Mouse (Mus musculus) liver, embryonic 11.5 days (tissue): ENCODE data around the gene Pdk2. TPM values are rescaled to one million over a fixed set of nuclear protein-coding genes. Genes with fewer than 3 reads are reported as not detected.

Experiments used
- ATAC-seq: fragments of 200-750 bp; cut with Nextera tagmentation; replicated peaks from 2 replicates; pipeline ENCODE4 v1.8.0; 2017; ENCODE audit warnings: moderate number of reproducible peaks, mild to moderate bottlenecking, moderate TSS enrichment, moderate library complexity; ENCODE audit not compliant: low FRiP score
- DNase-seq: peaks from one replicate; pipeline ENCODE4 v3.0.0-alpha.2; 2017; ENCODE audit warnings: low spot score
- H3K27ac ChIP-seq: fragments of 300-500 bp; sonication (generic); 2 replicates; pipeline ENCODE4 v1.5.1; 2014; ENCODE audit warnings: mild to moderate bottlenecking, low read depth, low read length, control low read depth
- H3K27me3 ChIP-seq: fragments of 300-500 bp; sonication (generic); replicated peaks from 2 replicates; pipeline ENCODE4 v1.6.1; 2014; ENCODE audit warnings: low read length, mixed read lengths; ENCODE audit not compliant: control insufficient read depth, insufficient read depth
- H3K36me3 ChIP-seq: fragments of 300-500 bp; sonication (generic); 2 replicates; pipeline ENCODE4 v1.6.1; 2014; ENCODE audit warnings: mild to moderate bottlenecking, low read length, moderate library complexity, mixed read lengths; ENCODE audit not compliant: control insufficient read depth, insufficient read depth
- H3K4me1 ChIP-seq: fragments of 300-500 bp; sonication (generic); replicated peaks from 2 replicates; pipeline ENCODE4 v1.6.1; 2014; ENCODE audit warnings: low read length, mixed read lengths; ENCODE audit not compliant: control insufficient read depth, insufficient read depth
- H3K4me2 ChIP-seq: fragments of 300-500 bp; sonication (generic); 2 replicates; pipeline ENCODE4 v1.6.1; 2014; ENCODE audit warnings: mild to moderate bottlenecking, control low read depth, moderate library complexity
- H3K4me3 ChIP-seq: fragments of 300-500 bp; sonication (generic); 2 replicates; pipeline ENCODE4 v1.5.1; 2014; ENCODE audit warnings: low read depth, low read length, control low read depth
- H3K9ac ChIP-seq: fragments of 300-500 bp; sonication (generic); 2 replicates; pipeline ENCODE4 v1.6.1; 2014; ENCODE audit warnings: low read depth, low read length, control low read depth
- H3K9me3 ChIP-seq: fragments of 300-500 bp; sonication (generic); 2 replicates; pipeline ENCODE4 v1.6.1; 2016; ENCODE audit warnings: low read length, inconsistent platforms, mixed read lengths; ENCODE audit not compliant: control insufficient read depth
- WGBS: fragments of 180-500 bp; shearing (Covaris S2); extraction: QIAGEN DNeasy Blood & Tissue Kit; methylation state at CpG from one replicate; pipeline ENCODE4 v1.1.7; 2014; 5-methylcytosine and 5-hydroxymethylcytosine counted together
- polyA plus RNA-seq: library from polyadenylated mRNA; unstranded; fragments of >200 nt; fragmentation: Nextera tagmentation; extraction: Ambion mirVana; gene quantifications from 2 replicates; pipeline ENCODE4 v1.2.1, GENCODE M21; 2014

The Pdk2 gene
- polyA plus RNA-seq, 1 experiment from 2014 or later: 15.2 TPM

- no peak for ATAC-seq
- H3K36me3 ChIP-seq: peaks cover 45% of the 10 kb centered on the region
- DNase-seq: no peak
- 73% methylated on average over 6 of the region's 6 CpGs for WGBS
- no peak overlapping the region for H3K4me3 ChIP-seq
- no peak overlapping the region for H3K4me2 ChIP-seq
- H3K4me1 ChIP-seq: peaks cover 79% of the 10 kb centered on the region
- no peak overlapping the region for H3K9ac ChIP-seq
- no peaks in the 10 kb centered on the region for H3K9me3 ChIP-seq
- H3K27ac ChIP-seq: peak overlapping the region; percentile 73; the same call in 1 of the 2 replicates
- no peaks in the 10 kb centered on the region for H3K27me3 ChIP-seq
Observed at GRCm38 (mm10) chr11:95004937-95005198, 36.3 kb downstream of the Pdk2 start.

GRCm38 (mm10) chr11:95004136-95004936 is 36.8 kb downstream of the Pdk2 start:
- ATAC-seq (no peak), DNase-seq (no peak)
- no peaks in the 10 kb centered on the region for H3K9me3 ChIP-seq
- WGBS: 75% methylated on average over 12 of the region's 12 CpGs
- peaks cover 48% of the 10 kb centered on the region for H3K36me3 ChIP-seq
- no peaks in the 10 kb centered on the region for H3K27me3 ChIP-seq
- H3K9ac ChIP-seq: no peak overlapping the region
- H3K4me1 ChIP-seq: peaks cover 83% of the 10 kb centered on the region
- peak overlapping the region; percentile 73 for H3K27ac ChIP-seq
- H3K4me2 ChIP-seq: 0 out of 2 replicates have a peak overlapping the region, but pooled peaks have one; percentile 3
- H3K4me3 ChIP-seq: no peak overlapping the region

GRCm38 (mm10) chr11:95002705-95003104 is 38.4 kb downstream of the Pdk2 start:
- Histone ChIP-seq H3K27ac (no peak overlapping the region), H3K9ac (peak overlapping the region; percentile 23; the same call in 1 of the 2 replicates)

GRCm38 (mm10) chr11:95001584-95002347 is 39.4 kb downstream of the Pdk2 start:
- 87% methylated on average over 21 of the region's 21 CpGs for WGBS
- H3K9ac ChIP-seq: no peak overlapping the region

More at GRCm38 (mm10) chr11:95002705-95003104, 38.4 kb downstream of the Pdk2 start:
- Histone ChIP-seq H3K4me1 (peaks cover 88% of the 10 kb centered on the region), H3K27me3 (no peaks in the 10 kb centered on the region), H3K36me3 (peaks cover 62% of the 10 kb centered on the region), H3K4me2 (no peak overlapping the region), H3K4me3 (no peak overlapping the region), H3K9me3 (no peaks in the 10 kb centered on the region)
- no peak for DNase-seq
- 91% methylated on average over 8 of the region's 8 CpGs for WGBS
- ATAC-seq: no peak

GRCm38 (mm10) chr11:95001058-95001457 is 40.1 kb downstream of the Pdk2 start:
- H3K4me1 ChIP-seq: peaks cover 87% of the 10 kb centered on the region
- DNase-seq (peak; percentile 59), ATAC-seq (no peak)
- H3K27ac ChIP-seq: peak overlapping the region; percentile 75
- H3K9ac ChIP-seq: peak overlapping the region; percentile 41; the same call in 1 of the 2 replicates
- H3K36me3 ChIP-seq: peaks cover 69% of the 10 kb centered on the region
- no peaks in the 10 kb centered on the region for H3K9me3 ChIP-seq
- H3K27me3 ChIP-seq: no peaks in the 10 kb centered on the region
- peak overlapping the region; percentile 95 for H3K4me2 ChIP-seq
- H3K4me3 ChIP-seq: peak overlapping the region; percentile 20
- WGBS: 4% methylated on average over 8 of the region's 8 CpGs

More at GRCm38 (mm10) chr11:95001584-95002347, 39.4 kb downstream of the Pdk2 start:
- peaks cover 67% of the 10 kb centered on the region for H3K36me3 ChIP-seq
- ATAC-seq: no peak
- H3K4me3 ChIP-seq: no peak overlapping the region
- H3K27me3 ChIP-seq: no peaks in the 10 kb centered on the region
- no peaks in the 10 kb centered on the region for H3K9me3 ChIP-seq
- DNase-seq: no peak
- no peak overlapping the region for H3K27ac ChIP-seq
- H3K4me1 ChIP-seq: peaks cover 87% of the 10 kb centered on the region
- no peak overlapping the region for H3K4me2 ChIP-seq

- Histone ChIP-seq H3K9me3 (no peaks in the 10 kb centered on the region), H3K27ac (peak overlapping the region; percentile 75), H3K36me3 (peaks cover 68% of the 10 kb centered on the region), H3K4me1 (peaks cover 88% of the 10 kb centered on the region), H3K27me3 (no peaks in the 10 kb centered on the region), H3K4me2 (peak overlapping the region; percentile 95), H3K9ac (peak overlapping the region; percentile 41; the same call in 1 of the 2 replicates), H3K4me3 (peak overlapping the region; percentile 20)
- no peak for ATAC-seq
- 18% methylated on average over 4 of the region's 4 CpGs for WGBS
- no peak for DNase-seq
Observed at GRCm38 (mm10) chr11:95000548-95000947, 40.6 kb downstream of the Pdk2 start.

GRCm38 (mm10) chr11:95000128-95000527 is 41.0 kb downstream of the Pdk2 start:
- DNase-seq (no peak), ATAC-seq (no peak)
- no peaks in the 10 kb centered on the region for H3K27me3 ChIP-seq
- peaks cover 64% of the 10 kb centered on the region for H3K36me3 ChIP-seq
- peak overlapping the region; percentile 75 for H3K27ac ChIP-seq
- no peaks in the 10 kb centered on the region for H3K9me3 ChIP-seq
- no peak overlapping the region; the same call in 1 of the 2 replicates for H3K9ac ChIP-seq
- H3K4me1 ChIP-seq: peaks cover 88% of the 10 kb centered on the region
- H3K4me3 ChIP-seq: no peak overlapping the region
- peak overlapping the region; percentile 95 for H3K4me2 ChIP-seq
- 54% methylated on average over 8 of the region's 8 CpGs for WGBS

GRCm38 (mm10) chr11:94998041-94998531 is 43.1 kb downstream of the Pdk2 start:
- Histone ChIP-seq H3K27me3 (no peaks in the 10 kb centered on the region), H3K4me1 (peaks cover 93% of the 10 kb centered on the region), H3K9ac (peak overlapping the region; percentile 69), H3K9me3 (no peaks in the 10 kb centered on the region), H3K36me3 (peaks cover 58% of the 10 kb centered on the region), H3K4me2 (peak overlapping the region; percentile 95), H3K27ac (peak overlapping the region; percentile 74), H3K4me3 (peak overlapping the region; percentile 98)
- DNase-seq: no peak
- ATAC-seq: peak; percentile 46
- 66% methylated on average over 16 of the region's 16 CpGs for WGBS
